Mouse (Mus musculus) hindbrain, embryonic 15.5 days (tissue): Measurements from ENCODE around the gene Hnf1a. TPM values are rescaled to one million over a fixed set of nuclear protein-coding genes. Genes with fewer than 3 reads are reported as not detected.

ENCODE experiments used
- ATAC-seq: fragments of 200-750 bp; cut with Nextera tagmentation; 2 replicates; pipeline ENCODE4 v1.8.0; 2017; ENCODE audit warnings: low read depth, moderate number of reproducible peaks, moderate TSS enrichment; ENCODE audit not compliant: low FRiP score
- H3K27ac ChIP-seq: fragments of 300-500 bp; sonication (generic); replicated peaks from 2 replicates; pipeline ENCODE4 v1.5.1; 2015; ENCODE audit warnings: mild to moderate bottlenecking, inconsistent platforms
- H3K27me3 ChIP-seq: fragments of 300-500 bp; sonication (generic); 2 replicates; pipeline ENCODE4 v1.6.1; 2015; ENCODE audit warnings: control low read depth, inconsistent platforms
- H3K36me3 ChIP-seq: fragments of 300-500 bp; sonication (generic); 2 replicates; pipeline ENCODE4 v1.6.1; 2015; ENCODE audit warnings: control low read depth, inconsistent platforms
- H3K4me1 ChIP-seq: fragments of 300-500 bp; sonication (generic); replicated peaks from 2 replicates; pipeline ENCODE4 v1.6.1; 2015; ENCODE audit warnings: control low read depth, inconsistent platforms
- H3K4me2 ChIP-seq: fragments of 300-500 bp; sonication (generic); 2 replicates; pipeline ENCODE4 v1.6.1; 2015; ENCODE audit warnings: moderate library complexity, mild to moderate bottlenecking, inconsistent platforms
- H3K4me3 ChIP-seq: fragments of 300-500 bp; sonication (generic); 2 replicates; pipeline ENCODE4 v1.5.1; 2015; ENCODE audit warnings: mild to moderate bottlenecking, inconsistent platforms
- H3K9ac ChIP-seq: fragments of 300-500 bp; sonication (generic); 2 replicates; pipeline ENCODE4 v1.6.1; 2015; ENCODE audit warnings: inconsistent platforms
- H3K9me3 ChIP-seq: fragments of 300-500 bp; sonication (generic); 2 replicates; pipeline ENCODE4 v1.6.1; 2016; ENCODE audit warnings: control low read depth, inconsistent platforms
- WGBS: fragments of 180-500 bp; shearing (Covaris S2); methylation state at CpG from one replicate; pipeline ENCODE4 v1.1.7; 2015; 5-methylcytosine and 5-hydroxymethylcytosine counted together
- polyA plus RNA-seq: library from polyadenylated mRNA; unstranded; fragments of >200 nt; fragmentation: Nextera tagmentation; extraction: Ambion mirVana; gene quantifications from 2 replicates; pipeline ENCODE4 v1.2.1, GENCODE M21; 2015

The Hnf1a gene
- polyA plus RNA-seq, 1 experiment from 2014 or later, result 0.10 TPM

DNA sequence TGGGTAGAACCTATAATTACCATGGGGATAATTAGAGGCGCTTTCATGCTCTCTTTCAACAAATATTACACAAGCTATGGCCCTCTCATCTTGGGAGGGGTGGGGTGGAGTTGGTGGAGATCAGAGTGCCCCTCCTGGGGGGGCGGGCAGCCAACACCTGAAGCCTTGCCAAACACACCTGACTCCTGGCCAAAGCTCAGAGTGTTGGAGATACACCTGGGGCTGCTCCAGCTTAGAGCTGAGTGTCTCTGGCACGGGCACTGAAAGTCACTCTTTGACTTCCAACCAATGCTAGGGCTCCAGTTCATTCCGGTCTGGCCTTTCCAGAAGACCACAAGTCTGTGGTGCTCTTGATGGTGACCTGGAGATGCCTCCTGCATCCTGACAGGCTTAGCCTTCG is 36.9 kb upstream of the Hnf1a start:
- no peak overlapping the region for H3K4me2 ChIP-seq
- no peaks in the 10 kb centered on the region for H3K9me3 ChIP-seq
- H3K27me3 ChIP-seq, result no peaks in the 10 kb centered on the region
- no peaks in the 10 kb centered on the region for H3K36me3 ChIP-seq
- H3K4me1 ChIP-seq, result peaks cover 15% of the 10 kb centered on the region
- WGBS, result 89% methylated on average over 5 of the region's 5 CpGs
- H3K27ac ChIP-seq, result no peak overlapping the region
- no peak overlapping the region for H3K9ac ChIP-seq
- H3K4me3 ChIP-seq, result no peak overlapping the region
- ATAC-seq, result no peak

DNA sequence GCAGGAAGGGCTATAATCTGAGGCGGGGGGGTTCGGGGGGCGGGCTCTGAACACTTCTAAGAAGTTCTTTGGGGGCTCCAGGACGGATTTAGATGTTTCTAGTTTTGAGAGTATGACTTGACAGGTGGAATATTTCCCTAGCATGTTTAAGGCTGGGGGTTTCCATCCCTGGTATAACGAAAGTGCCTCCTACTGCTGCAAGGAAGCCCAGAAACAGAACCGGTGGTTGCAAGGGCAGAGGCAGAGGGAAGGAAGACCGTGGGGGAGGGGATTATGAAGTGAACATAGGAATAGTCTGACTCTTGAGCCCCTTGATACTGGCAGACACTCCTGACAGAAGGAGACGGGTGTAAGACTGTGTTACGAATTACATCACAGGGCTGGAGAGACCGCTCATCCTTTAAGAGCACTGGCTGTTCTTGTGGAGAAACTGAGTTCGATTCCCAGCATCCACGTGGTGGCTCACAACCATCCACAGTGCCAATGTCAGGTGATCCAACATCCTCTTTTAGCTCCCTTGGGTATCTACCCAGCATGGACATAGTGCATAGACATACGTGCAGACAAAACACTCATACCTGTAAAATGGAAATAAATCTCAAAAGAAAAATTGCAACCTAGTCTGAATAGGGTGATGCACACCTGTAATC is 32.5 kb upstream of the Hnf1a start:
- no peaks in the 10 kb centered on the region for H3K4me1 ChIP-seq
- H3K9ac ChIP-seq, result no peak overlapping the region
- H3K4me3 ChIP-seq, result no peak overlapping the region
- H3K27me3 ChIP-seq, result no peaks in the 10 kb centered on the region
- no peaks in the 10 kb centered on the region for H3K9me3 ChIP-seq
- H3K36me3 ChIP-seq, result no peaks in the 10 kb centered on the region
- no peak for ATAC-seq
- no peak overlapping the region for H3K4me2 ChIP-seq
- WGBS, result 80% methylated on average over 13 of the region's 13 CpGs
- H3K27ac ChIP-seq, result no peak overlapping the region

DNA sequence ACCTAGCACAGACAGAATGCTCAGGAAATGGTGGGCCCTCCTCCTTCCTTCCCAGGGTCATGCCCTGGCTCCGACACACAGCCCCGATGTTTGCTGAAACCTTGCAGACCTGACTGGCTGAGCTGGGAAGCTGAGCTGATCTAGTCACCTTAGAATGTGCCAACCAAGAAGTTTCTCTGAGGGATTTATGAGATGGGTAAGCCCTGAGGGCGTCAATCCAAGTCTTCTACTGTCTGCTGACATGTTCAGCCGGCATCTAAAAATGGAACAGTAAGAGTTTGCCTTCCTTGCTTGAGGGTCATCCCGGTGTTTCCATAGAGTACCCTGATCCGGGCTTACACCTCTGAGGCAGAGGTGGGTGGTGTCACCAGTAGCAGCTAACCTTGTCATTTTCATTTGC is 31.9 kb upstream of the Hnf1a start:
- H3K4me3 ChIP-seq, result no peak overlapping the region
- no peaks in the 10 kb centered on the region for H3K4me1 ChIP-seq
- 80% methylated on average over 6 of the region's 6 CpGs for WGBS
- no peaks in the 10 kb centered on the region for H3K9me3 ChIP-seq
- no peak overlapping the region for H3K27ac ChIP-seq
- no peaks in the 10 kb centered on the region for H3K36me3 ChIP-seq
- no peak for ATAC-seq
- H3K4me2 ChIP-seq, result no peak overlapping the region
- H3K9ac ChIP-seq, result no peak overlapping the region
- H3K27me3 ChIP-seq, result no peaks in the 10 kb centered on the region

DNA sequence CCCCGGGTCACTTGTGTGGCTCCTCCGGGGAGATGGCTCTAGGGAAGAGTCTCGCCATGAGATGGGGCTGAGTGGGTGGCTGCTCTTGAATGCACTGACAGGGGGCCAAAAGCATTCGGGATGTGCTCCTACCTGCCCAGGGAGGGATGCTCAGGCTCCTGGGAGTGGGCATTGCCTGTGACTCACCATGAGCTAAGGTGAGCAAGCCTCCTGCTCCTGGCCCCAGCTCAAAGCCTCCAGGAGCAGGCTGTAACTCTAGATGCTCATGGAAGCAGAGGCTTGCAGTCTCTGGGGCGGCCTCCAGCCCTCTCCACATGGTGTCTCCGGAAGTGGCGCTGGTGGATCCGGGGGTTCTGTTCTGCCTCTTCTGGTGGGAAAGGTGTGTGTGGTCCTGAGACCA is 30.6 kb upstream of the Hnf1a start:
- H3K9ac ChIP-seq, result no peak overlapping the region
- no peak for ATAC-seq
- WGBS, result 77% methylated on average over 8 of the region's 8 CpGs

DNA sequence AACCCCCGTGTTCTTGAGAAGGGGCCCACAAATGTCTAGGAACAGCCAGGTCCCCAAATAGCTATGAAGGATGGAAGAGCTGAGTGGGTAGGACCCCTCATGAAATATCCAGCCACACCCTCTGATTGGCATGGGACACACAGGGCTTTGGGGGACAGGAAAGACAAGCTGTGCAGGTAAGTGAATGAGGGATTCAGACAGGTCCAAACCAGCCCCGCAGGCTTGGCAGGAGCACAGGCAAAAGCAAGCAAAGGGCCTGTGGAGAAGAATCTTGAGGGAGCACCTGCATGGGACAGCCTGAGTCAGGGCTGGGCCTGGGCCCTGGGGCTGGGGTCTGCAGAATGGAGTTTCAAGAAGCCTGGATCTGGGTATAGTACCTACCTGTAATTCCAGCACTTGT is 29.6 kb upstream of the Hnf1a start:
- Histone ChIP-seq H3K4me2 (no peak overlapping the region), H3K9me3 (no peaks in the 10 kb centered on the region), H3K4me1 (no peaks in the 10 kb centered on the region), H3K4me3 (no peak overlapping the region), H3K27ac (no peak overlapping the region), H3K9ac (no peak overlapping the region), H3K27me3 (no peaks in the 10 kb centered on the region), H3K36me3 (no peaks in the 10 kb centered on the region)
- 85% methylated on average over 2 of the region's 2 CpGs for WGBS
- no peak for ATAC-seq

More for the DNA sequence above, 30.6 kb upstream of the Hnf1a start:
- H3K27ac ChIP-seq, result no peak overlapping the region
- H3K36me3 ChIP-seq, result no peaks in the 10 kb centered on the region
- H3K27me3 ChIP-seq, result no peaks in the 10 kb centered on the region
- H3K4me2 ChIP-seq, result no peak overlapping the region
- H3K4me1 ChIP-seq, result no peaks in the 10 kb centered on the region
- H3K9me3 ChIP-seq, result no peaks in the 10 kb centered on the region
- no peak overlapping the region for H3K4me3 ChIP-seq

DNA sequence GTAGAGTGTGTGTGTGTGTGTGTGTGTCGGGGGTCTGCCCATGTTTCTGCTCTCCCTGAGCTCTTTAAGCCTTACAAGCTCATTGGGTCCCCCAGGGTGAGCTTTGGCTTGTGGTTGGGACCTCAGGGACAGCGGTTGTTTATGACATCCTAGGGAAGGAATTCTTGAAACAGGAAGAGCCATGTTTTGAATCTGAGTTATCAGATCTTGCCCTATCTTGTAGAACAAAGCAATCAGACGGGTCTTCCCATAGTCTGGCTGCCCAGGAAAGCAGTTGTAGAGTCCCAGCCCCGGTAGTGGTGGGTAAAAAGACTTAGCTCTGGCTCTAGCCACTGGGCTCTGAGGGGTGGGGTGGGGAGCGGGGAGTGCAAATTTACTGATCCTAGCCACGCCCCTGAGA is 26.4 kb upstream of the Hnf1a start:
- no peaks in the 10 kb centered on the region for H3K27me3 ChIP-seq
- no peaks in the 10 kb centered on the region for H3K9me3 ChIP-seq
- no peak overlapping the region for H3K4me3 ChIP-seq
- no peak overlapping the region for H3K9ac ChIP-seq
- no peaks in the 10 kb centered on the region for H3K4me1 ChIP-seq
- H3K36me3 ChIP-seq, result no peaks in the 10 kb centered on the region
- ATAC-seq, result no peak
- 82% methylated on average over 6 of the region's 6 CpGs for WGBS
- no peak overlapping the region for H3K27ac ChIP-seq
- no peak overlapping the region for H3K4me2 ChIP-seq

DNA sequence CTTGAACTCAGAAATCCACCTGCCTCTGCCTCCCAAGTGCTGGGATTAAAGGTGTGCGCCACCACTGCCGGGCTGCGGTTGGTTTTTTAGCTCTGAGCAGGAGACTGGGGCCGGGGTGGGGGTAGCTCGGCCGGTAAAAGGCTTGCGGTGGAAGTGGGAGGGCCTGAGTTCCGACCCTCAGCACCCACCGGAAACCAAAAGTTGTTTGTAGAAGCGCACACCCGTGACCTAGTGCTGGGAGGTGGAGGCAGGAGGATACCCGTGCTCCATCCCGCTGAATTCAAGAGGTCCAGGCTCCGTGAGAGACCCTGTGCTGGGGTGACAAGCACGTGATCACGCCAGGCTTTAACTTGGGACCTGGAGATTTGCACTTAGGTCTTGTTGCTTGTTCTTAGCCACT is 25.6 kb upstream of the Hnf1a start:
- Histone ChIP-seq H3K9me3 (no peaks in the 10 kb centered on the region), H3K9ac (no peak overlapping the region), H3K27me3 (no peaks in the 10 kb centered on the region), H3K36me3 (no peaks in the 10 kb centered on the region), H3K27ac (no peak overlapping the region), H3K4me1 (no peaks in the 10 kb centered on the region), H3K4me3 (no peak overlapping the region), H3K4me2 (no peak overlapping the region)
- 81% methylated on average over 16 of the region's 16 CpGs for WGBS
- ATAC-seq, result no peak

DNA sequence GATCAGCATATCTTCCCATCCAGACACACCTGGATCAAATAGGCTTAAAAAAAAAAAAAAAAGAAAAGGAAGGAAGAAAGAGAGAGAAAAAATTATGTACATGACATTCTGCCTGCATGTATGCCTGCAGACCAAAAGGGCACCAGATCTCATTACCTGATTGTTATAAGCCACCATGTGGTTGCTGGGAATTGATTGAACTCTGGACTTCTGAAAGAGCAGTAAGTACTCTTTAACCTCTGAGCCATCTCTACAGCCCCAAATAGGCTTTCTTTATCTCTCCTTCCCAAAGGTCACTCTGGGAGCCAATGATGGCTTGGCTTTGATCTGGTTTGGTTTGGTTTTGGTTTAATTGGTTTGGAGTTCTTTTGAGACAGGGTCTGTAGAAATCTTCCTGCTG is 14.2 kb upstream of the Hnf1a start:
- Histone ChIP-seq H3K27ac (no peak overlapping the region), H3K4me3 (no peak overlapping the region), H3K27me3 (no peaks in the 10 kb centered on the region), H3K36me3 (no peaks in the 10 kb centered on the region), H3K4me2 (no peak overlapping the region), H3K4me1 (peaks cover 3% of the 10 kb centered on the region), H3K9me3 (no peaks in the 10 kb centered on the region), H3K9ac (no peak overlapping the region)
- no peak for ATAC-seq

DNA sequence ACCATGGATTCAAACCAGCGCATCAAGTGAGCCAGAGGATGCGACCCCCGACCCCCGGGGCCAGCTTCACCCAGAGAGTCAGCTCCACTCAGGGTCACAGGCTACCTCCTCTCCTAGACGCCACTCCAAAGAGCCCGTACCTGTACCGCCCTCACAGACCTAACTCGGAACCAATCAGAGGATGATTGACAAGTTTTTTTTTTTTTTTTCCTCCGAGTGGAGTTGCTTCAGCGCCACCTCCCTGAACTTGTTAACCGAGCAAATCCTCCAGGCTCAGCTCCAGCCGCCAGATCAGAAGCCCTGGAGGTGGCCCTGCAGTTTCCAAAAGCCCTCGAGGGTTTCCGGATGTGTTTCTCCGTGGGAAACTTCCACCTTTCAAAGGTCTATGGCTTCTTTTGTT is 11.1 kb upstream of the Hnf1a start:
- WGBS, result 70% methylated on average over 15 of the region's 15 CpGs
- H3K27ac ChIP-seq, result no peak overlapping the region
- H3K36me3 ChIP-seq, result no peaks in the 10 kb centered on the region
- no peak overlapping the region for H3K4me2 ChIP-seq
- no peaks in the 10 kb centered on the region for H3K9me3 ChIP-seq
- no peak overlapping the region for H3K9ac ChIP-seq
- no peak overlapping the region for H3K4me3 ChIP-seq
- no peak for ATAC-seq
- no peaks in the 10 kb centered on the region for H3K27me3 ChIP-seq
- peaks cover 19% of the 10 kb centered on the region for H3K4me1 ChIP-seq

DNA sequence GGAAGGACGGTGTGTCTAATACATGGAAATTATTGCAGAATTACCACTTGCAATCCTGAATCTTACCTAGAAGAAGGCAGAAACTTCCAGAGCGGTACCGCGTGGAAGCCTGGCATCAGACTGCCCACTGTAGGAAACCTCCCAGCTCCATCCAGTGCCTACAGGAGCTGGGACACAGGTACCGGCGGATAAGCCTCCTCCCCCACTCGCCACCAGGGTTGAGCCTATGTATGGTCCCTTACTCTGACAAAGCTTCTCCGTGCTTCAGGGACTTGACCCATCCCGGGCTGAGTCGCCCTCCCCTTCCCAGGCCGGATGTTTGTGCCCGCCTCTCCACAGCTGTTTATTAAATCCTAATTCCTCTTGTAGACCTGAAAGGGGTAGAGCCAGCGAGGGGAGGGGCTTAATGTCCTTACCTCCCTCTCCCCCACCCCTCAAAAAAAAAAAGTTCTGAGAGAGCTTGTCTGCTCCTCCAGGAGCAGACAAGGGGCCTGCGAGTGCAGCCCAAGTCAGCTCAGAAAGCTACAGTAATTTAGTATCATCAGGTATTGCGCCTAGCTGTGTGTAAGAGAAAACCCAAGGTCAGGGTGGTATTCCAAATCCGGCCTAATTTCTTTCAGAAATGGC is 9.3 kb upstream of the Hnf1a start:
- H3K4me3 ChIP-seq, result peak overlapping the region; percentile 31
- ATAC-seq, result no peak
- no peak overlapping the region for H3K27ac ChIP-seq
- H3K9ac ChIP-seq, result 0 out of 2 replicates have a peak overlapping the region, but pooled peaks have one; percentile 5
- peaks cover 19% of the 10 kb centered on the region for H3K4me1 ChIP-seq
- WGBS, result 32% methylated on average over 16 of the region's 16 CpGs
- H3K4me2 ChIP-seq, result peak overlapping the region; percentile 67
- H3K27me3 ChIP-seq, result no peaks in the 10 kb centered on the region
- no peaks in the 10 kb centered on the region for H3K9me3 ChIP-seq
- no peaks in the 10 kb centered on the region for H3K36me3 ChIP-seq

DNA sequence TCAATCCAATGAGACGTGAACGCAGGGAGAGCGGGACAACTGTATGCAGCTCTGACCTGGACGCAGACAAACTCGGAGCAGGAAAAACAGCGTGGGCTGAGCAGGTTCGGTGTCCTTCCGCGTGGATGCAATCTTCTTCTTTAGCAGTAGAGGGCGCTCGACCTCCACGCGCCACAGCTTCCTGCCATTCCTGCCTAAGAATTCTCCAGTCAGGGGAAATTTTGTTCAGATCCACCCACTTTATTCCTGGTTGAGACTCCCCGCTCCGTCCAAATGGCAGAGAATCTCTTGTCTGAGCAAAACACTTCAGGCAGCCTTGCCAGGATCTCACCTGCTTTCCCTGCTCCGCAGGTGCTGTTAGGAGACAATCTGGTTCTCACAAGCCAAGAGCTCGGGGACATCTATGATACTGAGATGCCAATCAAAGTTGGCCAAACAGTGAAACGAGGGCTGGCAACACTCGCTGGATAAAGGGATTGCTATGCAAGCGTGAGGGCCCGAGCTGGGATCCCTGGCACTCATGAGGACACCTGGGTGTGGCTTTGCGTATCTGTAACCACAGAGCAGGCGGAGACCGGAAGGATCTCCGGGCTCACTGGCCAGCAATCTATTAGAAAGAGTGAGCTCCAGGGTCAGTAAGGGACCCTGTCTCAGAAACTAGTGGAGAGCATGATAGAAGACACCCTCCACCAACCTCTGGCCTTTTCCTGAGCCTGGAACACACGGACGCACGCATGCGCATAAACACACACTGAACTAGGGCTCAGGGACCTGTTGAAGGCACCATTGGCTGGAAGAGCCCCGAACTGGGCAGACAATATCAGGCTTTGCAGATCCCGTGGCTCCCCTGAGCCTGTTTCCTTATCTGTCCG is 8.6 kb upstream of the Hnf1a start:
- WGBS, result 10% methylated on average over 32 of the region's 32 CpGs
- H3K9me3 ChIP-seq, result no peaks in the 10 kb centered on the region
- peak overlapping the region; percentile 67 for H3K4me2 ChIP-seq
- ATAC-seq, result peak; percentile 69; the same call in 1 of the 2 replicates
- no peak overlapping the region; the same call in 1 of the 2 replicates for H3K27ac ChIP-seq
- H3K4me1 ChIP-seq, result peaks cover 19% of the 10 kb centered on the region
- no peaks in the 10 kb centered on the region for H3K36me3 ChIP-seq
- no peaks in the 10 kb centered on the region for H3K27me3 ChIP-seq
- peak overlapping the region; percentile 31 for H3K4me3 ChIP-seq
- 0 out of 2 replicates have a peak overlapping the region, but pooled peaks have one; percentile 5 for H3K9ac ChIP-seq

DNA sequence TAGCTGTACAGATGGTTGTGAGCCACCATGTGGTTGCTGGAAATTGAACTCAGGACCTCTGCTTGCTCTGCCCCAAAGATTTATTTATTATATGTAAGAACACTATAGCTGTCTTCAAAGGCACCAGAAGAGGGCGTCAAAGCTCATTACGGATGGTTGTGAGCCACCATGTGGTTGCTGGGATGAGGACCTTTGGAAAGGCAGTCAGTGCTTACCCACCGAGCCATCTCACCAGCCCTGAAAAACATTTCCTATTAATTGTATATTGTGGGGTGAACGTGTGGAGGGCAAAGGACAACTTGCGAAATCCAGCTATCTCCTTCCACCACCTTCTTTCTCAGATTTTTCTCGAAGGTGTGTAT is 8.0 kb upstream of the Hnf1a start:
- H3K9me3 ChIP-seq, result no peaks in the 10 kb centered on the region
- H3K27ac ChIP-seq, result no peak overlapping the region; the same call in 1 of the 2 replicates
- ATAC-seq, result 0 out of 2 replicates have a peak, but pooled peaks have one; percentile 3
- peaks cover 19% of the 10 kb centered on the region for H3K4me1 ChIP-seq
- 9% methylated on average over 6 of the region's 6 CpGs for whole genome bisulfite sequencing
- peak overlapping the region; percentile 67 for H3K4me2 ChIP-seq
- peak overlapping the region; percentile 31; the same call in 1 of the 2 replicates for H3K4me3 ChIP-seq
- no peaks in the 10 kb centered on the region for H3K36me3 ChIP-seq
- no peaks in the 10 kb centered on the region for H3K27me3 ChIP-seq
- no peak overlapping the region for H3K9ac ChIP-seq
